Mouse (Mus musculus): ENCODE data around the gene Jarid2. TPM values are rescaled to one million over a fixed set of nuclear protein-coding genes. Genes with fewer than 3 reads are reported as not detected.

The Jarid2 gene
- total RNA-seq, 2 experiments from 2014 or later: 24.5 to 32.7 TPM

GRCm38 (mm10) chr13:44728145-44728880, 961 bp upstream of the Jarid2 start:
- no peak for DNase-seq
- intact Hi-C loops (cut with DNase I): no loop called here

GRCm38 (mm10) chr13:44730146-44730864, 1.0 kb downstream of the Jarid2 start:
- intact Hi-C loops (cut with DNase I): loop anchor here (2.0 to 5.0 kb wide), 6 partner anchors 313 to 933 kb away; no protein-coding TSS in a partner anchor

GRCm38 (mm10) chr13:44730939-44731551, 1.8 kb downstream of the Jarid2 start:
- intact Hi-C loops (cut with DNase I): loop anchor here (2.0 to 5.0 kb wide), 6 partner anchors 314 to 934 kb away; no protein-coding TSS in a partner anchor
- DNase-seq: peak; percentile 91 to 98

More at GRCm38 (mm10) chr13:44730146-44730864, 1.0 kb downstream of the Jarid2 start:
- peak; percentile 97 to 99 for DNase-seq

GRCm38 (mm10) chr13:44731727-44732441, 2.6 kb downstream of the Jarid2 start:
- peak; percentile 13 to 32 for DNase-seq

GRCm38 (mm10) chr13:44732442-44732974, 3.2 kb downstream of the Jarid2 start:
- no peak for DNase-seq
- intact Hi-C loops (cut with DNase I): loop anchor here (2.0 to 5.0 kb wide), 7 partner anchors 54 to 935 kb away; no protein-coding TSS in a partner anchor

More at GRCm38 (mm10) chr13:44731727-44732441, 2.6 kb downstream of the Jarid2 start:
- intact Hi-C loops (cut with DNase I): loop anchor here (2.0 to 5.0 kb wide), 8 partner anchors 55 to 935 kb away; no protein-coding TSS in a partner anchor

GRCm38 (mm10) chr13:44733036-44733372, 3.7 kb downstream of the Jarid2 start:
- intact Hi-C loops (cut with DNase I): loop anchor here (2.0 to 5.0 kb wide), 7 partner anchors 54 to 936 kb away; no protein-coding TSS in a partner anchor
- no peak for DNase-seq

GRCm38 (mm10) chr13:44733373-44734111, 4.3 kb downstream of the Jarid2 start:
- intact Hi-C loops (cut with DNase I): loop anchor here (2.0 to 5.0 kb wide), 7 partner anchors 53 to 936 kb away; no protein-coding TSS in a partner anchor
- peak; percentile 92 for DNase-seq

- intact Hi-C loops (cut with DNase I): loop anchor here (5.0 kb wide), 5 partner anchors 317 to 937 kb away; no protein-coding TSS in a partner anchor
Observed at GRCm38 (mm10) chr13:44734441-44734840, 5.2 kb downstream of the Jarid2 start.

GRCm38 (mm10) chr13:44735088-44735690, 5.9 kb downstream of the Jarid2 start:
- intact Hi-C loops (cut with DNase I): no loop called here

More at GRCm38 (mm10) chr13:44734441-44734840, 5.2 kb downstream of the Jarid2 start:
- DNase-seq: no peak

GRCm38 (mm10) chr13:44737297-44737696, 8.0 kb downstream of the Jarid2 start:
- peak in 1 of 2 experiments; percentile 20 for DNase-seq
- intact Hi-C loops (cut with DNase I): no loop called here

More at GRCm38 (mm10) chr13:44735088-44735690, 5.9 kb downstream of the Jarid2 start:
- no peak for DNase-seq

- intact Hi-C loops (cut with DNase I): no loop called here
Observed at GRCm38 (mm10) chr13:44751780-44752179, 22.5 kb downstream of the Jarid2 start.

GRCm38 (mm10) chr13:44753206-44753605, 23.9 kb downstream of the Jarid2 start:
- intact Hi-C loops (cut with DNase I): no loop called here

More at GRCm38 (mm10) chr13:44751780-44752179, 22.5 kb downstream of the Jarid2 start:
- DNase-seq: no peak

GRCm38 (mm10) chr13:44755434-44755833, 26.2 kb downstream of the Jarid2 start:
- intact Hi-C loops (cut with DNase I): loop anchor here (5.0 kb wide), 2 partner anchors 157 to 222 kb away; no protein-coding TSS in a partner anchor
- no peak for DNase-seq

More at GRCm38 (mm10) chr13:44753206-44753605, 23.9 kb downstream of the Jarid2 start:
- DNase-seq: no peak

- intact Hi-C loops (cut with DNase I): loop anchor here (2.0 to 5.0 kb wide), 3 partner anchors 74 to 219 kb away; no protein-coding TSS in a partner anchor
- DNase-seq: peak in 1 of 2 experiments; percentile 15
Observed at GRCm38 (mm10) chr13:44758750-44759149, 29.5 kb downstream of the Jarid2 start.

GRCm38 (mm10) chr13:44760761-44761160, 31.5 kb downstream of the Jarid2 start:
- DNase-seq: no peak
- intact Hi-C loops (cut with DNase I): no loop called here

- DNase-seq: no peak
- intact Hi-C loops (cut with DNase I): no loop called here
Observed at GRCm38 (mm10) chr13:44763068-44763467, 33.8 kb downstream of the Jarid2 start.

- intact Hi-C loops (cut with DNase I): no loop called here
- no peak for DNase-seq
Observed at GRCm38 (mm10) chr13:44767751-44768150, 38.5 kb downstream of the Jarid2 start.

Data from heart, postnatal 36 days (tissue).